Mouse (Mus musculus) megakaryocyte, embryonic 14.5 days (primary cell): ENCODE data around the gene Fgfr2.

Experiments used
- FLI1 ChIP-seq: IDR thresholded peaks from 2 replicates; pipeline ENCODE4 v1.6.1; 2012; ENCODE audit warnings: low read length, inconsistent platforms, mixed read lengths
- GATA1 ChIP-seq: IDR thresholded peaks from 3 replicates; pipeline ENCODE4 v1.6.1; 2012; ENCODE audit warnings: mixed read lengths, low read length, inconsistent platforms, borderline replicate concordance

GRCm38 (mm10) chr7:132005996-132006696 is 1117.0 kb downstream of the Fgfr2 start:
- no peak for TF ChIP-seq GATA1
- TF ChIP-seq FLI1 = no peak
